Mouse (Mus musculus) liver, adult (tissue): ENCODE data around the gene Cdk14.

Experiments
- GATA4 ChIP-seq: IDR thresholded peaks from 2 replicates; pipeline ENCODE4 v1.6.1; 2014; ENCODE audit warnings: mild to moderate bottlenecking, low read length; ENCODE audit not compliant: insufficient replicate concordance

Cdk14 gene

DNA sequence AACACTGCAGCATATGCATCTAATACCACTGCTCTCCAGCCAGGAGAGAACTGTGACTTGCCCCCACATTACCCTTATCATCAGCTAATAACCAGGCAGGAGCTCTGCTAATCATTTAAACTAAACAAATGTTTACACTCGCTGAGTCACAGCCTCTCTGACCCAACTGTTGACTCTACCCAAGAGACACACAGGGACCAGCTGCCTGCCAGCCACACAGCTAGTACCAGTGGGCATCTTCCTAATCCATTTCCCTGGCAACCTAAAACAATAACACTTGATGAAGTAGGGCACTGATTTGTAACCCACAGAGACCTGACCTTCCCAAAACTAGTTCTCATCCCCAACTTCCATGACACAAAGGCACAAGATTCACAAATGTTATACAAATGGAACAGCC is 119.8 kb downstream of the Cdk14 start:
- TF ChIP-seq GATA4 = no peak

DNA sequence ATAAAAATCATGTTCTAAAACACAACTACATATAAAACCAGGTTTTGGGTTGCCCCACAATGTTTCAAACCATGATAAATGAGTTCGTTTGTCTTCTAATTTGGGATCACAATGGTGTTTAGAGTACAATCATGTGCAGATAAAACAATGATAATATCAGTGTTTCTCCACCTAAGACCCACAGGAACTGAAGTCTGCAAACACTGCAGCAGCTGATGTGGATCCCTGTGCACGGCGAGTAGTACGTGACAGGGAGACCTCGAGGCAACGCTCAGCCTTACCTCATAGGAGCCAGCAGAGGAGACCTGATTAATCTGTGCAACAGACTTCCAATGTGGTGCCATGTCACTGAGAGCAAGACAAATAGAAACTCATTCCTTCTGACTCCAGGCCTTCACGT is 122.9 kb downstream of the Cdk14 start:
- no peak for TF ChIP-seq GATA4

DNA sequence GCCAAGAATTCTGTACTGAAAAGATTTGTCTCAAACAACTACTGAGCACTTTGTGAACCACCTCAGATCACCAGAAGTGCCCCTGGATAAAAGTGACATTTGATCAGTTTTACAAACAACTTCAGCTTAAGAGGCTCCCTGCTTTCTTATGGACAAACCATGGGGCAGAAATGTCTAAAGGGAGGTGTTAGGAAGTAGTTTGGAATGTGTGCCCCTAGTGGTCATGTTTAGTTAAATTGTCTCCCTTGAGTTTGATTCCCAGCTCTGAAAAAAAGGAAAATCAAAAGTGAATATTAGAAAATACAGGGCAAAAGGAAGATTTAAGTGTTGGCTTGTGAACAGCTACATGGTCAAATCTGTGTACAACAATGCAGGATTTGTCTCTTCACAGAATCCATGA is 123.3 kb downstream of the Cdk14 start:
- TF ChIP-seq GATA4 = no peak

DNA sequence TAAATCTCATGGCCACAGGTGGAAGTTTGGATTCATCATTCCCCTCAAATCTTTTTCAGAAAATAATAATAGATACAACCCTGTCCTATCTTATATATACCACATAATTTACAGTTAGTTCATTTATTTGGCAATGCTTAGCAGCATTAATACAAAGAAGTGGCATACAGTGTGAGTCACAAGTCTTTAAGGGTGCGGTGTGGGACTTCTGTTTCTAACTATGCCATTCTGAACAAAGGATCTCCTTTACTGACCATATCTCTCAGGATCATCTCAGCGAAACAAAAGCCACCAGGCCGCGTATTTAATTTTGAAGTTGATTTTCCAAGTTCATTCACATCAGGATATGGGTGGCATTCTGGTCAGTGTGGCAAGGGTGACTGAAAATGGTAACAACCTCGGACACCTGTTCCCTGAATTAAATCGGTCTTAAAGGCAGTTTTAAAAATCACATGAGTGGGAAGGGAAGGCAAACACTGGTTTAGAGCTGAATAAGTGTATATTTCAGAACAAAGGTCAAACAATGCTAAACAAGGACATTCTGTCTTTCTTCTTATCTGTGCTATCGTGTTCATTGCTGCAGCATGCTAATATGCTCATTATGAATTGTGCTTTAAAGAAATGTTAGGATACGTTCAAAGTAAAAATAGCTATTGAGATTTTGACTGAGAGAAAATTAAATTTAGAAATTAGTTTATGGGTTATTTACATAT is 127.1 kb downstream of the Cdk14 start:
- TF ChIP-seq GATA4 = no peak

DNA sequence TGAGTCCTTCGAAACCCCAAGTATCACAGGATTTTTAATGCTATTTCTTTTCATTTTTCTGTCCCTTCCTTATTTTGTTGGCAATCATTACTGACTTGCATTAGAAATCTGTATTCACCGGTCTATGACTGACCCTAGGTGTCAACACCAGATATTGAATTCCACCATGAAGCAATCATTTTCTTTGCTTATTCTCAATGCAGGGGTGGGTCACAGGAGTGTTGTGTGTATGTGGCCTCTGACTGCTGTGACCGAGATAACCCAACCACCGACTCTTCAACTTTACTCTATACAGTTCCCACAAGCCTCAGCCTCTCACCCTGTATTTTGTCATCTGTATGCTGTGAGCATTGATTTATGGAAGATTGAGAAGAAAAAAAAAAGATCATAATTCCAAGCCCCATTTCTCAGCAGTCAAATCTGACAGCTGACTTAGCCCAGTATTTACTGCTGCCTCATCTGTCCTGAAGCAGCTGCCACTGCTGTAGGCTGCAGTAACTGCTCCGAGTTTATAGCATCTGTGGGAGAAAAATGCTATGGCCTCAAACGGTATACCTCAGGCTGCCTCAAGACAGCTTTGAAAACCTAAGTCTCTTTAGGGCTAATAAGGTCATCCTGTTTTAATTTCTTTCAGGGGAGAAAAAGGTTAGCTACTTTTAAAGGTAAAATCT is 128.7 kb downstream of the Cdk14 start:
- no peak for TF ChIP-seq GATA4

DNA sequence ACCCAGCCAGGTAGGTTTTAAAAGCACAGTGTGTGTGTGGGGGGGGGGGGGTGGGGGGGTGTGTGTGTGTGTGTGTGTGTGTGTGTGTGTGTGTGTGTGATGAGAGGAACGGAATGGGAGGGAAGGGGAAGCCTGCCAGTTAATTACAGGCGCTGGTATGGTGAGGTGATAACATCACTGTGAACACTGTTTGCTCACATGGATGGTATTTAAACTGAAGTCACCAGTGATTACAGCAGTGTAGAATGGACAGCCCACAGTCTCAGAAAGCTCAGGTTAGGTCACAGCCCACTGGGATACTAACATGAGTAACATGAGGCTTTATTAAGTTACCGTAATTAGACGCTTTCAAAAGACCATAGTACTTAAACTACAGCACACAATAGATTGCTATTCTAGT is 129.4 kb downstream of the Cdk14 start:
- no peak for TF ChIP-seq GATA4

DNA sequence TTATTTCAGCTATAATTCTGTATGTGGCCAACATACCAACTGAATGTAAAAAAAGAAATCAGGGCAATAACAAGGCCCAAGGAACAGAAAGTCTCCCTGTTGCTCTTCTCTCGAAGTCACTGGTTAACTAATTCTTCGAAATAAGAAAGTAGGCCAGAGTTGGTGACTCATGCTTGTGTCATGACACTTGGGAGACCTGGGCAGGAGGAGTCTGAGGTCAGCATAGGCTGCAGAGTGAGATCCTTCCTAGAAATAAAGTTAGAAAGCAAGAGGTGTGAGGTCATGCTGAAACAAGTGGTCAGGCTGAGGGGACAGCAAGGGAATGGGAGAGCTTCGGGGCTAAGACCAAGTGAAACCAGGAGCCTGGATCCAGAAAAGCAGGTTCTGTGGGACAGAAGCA is 134.2 kb downstream of the Cdk14 start:
- TF ChIP-seq GATA4 = no peak

DNA sequence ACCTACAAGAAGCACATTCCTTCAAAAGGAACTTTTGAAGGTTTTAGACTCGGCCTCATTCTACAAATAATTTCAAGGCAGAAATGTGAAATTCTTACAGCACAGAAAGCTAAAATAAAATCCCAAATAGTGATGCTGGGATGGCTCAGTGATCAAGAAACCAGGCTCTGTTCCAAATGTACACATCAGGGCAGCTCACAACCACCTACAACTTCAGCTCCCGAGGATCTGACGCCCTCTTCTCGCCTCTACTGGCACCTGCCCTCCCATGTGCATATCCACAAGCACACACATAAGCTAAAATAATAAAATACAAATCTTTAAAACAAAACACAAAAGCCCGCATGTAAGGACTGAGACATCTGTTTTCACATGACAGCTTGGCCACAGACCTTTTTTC is 135.6 kb downstream of the Cdk14 start:
- no peak for TF ChIP-seq GATA4

DNA sequence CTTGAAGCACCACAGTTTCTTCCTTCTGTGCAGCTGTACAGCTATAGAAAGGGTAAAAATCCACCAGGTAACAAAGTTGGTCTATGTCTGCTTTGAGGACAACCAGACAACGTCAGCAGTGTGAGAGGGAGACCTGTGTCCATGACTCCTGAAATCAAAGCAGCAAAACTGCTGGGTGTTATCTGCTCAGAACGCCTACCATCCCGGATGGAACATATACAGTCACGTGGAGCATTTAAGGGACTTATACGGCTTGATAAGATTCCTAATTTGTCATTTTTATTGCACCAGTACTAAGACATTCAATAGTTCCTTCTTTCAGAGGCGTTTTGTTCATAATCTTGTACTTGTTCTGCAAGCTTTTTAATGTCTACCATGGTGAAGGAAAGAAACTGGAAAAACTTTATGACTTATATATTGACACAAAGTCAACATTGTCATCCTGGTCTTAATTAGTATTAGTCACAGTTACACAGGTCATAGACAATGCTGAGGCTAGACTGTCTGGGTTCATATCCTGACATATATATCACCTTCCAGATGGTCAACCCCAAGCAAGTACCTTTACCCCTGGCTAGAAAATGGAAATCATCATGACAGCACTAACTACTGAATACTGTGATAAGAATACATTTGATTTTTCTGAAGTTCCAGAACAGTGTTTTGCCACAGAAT is 136.2 kb downstream of the Cdk14 start:
- no peak for TF ChIP-seq GATA4

DNA sequence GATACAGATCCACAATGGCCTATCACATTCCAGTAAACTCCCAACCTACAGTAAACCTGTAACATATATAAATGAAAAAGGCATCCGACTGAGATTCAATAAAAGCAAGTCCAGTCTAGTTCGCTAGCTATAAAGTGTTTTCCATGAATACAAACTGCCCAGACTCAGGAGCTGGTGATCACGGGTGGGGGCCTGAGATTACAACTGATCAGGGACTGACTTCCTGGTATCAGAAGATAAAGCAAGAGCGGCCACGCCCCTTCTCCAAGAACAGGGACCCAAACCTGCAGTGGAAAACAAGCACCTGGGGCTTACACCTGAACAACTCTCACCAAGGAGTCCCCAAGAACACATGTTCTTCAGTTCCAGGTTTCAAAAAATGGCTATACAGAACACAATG is 137.7 kb downstream of the Cdk14 start:
- no peak for TF ChIP-seq GATA4

DNA sequence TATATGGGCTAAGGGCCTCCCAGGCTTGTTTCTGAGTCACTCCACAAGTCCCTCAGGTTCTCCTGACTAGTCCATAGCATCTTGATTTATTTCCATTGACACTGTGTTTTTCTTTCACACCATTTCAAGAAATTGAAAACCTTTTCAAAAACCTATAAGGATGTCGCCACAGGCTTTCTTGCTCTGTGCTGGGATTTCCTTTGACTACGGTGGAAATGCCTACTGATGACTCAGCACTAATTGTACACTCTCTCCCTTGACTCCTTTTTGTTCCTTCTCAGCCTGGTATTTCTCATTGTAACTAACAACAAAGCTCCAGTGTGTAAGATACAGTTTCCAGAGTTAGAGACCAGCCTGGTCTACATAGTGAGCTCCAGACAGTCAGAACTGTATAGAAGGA is 144.8 kb downstream of the Cdk14 start:
- no peak for TF ChIP-seq GATA4

DNA sequence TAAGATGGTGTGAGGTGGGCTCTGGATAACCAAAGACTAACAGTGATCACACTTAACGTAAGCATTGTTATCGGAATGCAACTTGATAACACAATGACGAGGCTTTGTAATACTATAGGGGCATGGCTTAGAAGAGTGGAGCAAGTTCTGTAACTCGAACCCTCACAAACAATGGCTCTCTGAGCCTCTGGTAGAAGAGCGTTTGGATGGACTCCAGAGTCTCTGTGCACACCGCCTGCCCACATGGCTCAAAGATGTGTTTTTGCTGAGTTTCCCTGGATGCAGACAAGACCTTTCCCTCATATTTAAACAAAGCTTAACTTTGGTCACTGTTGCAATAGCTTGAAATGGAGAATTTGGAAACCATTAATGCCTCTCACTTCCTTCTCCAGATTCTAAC is 145.8 kb downstream of the Cdk14 start:
- TF ChIP-seq GATA4 = no peak

DNA sequence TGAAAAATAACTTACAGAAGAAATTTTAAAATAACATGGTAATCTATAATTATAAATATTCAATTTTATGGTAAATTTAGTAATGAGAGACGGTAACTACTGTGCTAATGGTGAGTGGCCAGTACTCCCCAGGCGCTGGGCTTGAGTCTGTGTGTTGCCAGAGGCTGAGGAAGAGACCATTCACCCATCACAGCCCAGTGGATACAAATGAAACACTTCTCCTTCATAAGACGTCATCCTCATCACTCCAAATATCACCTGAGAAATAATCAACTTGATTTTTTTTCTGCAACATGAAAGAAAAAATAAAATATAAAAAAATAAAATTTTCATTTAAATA is 153.4 kb downstream of the Cdk14 start:
- TF ChIP-seq GATA4 = no peak

DNA sequence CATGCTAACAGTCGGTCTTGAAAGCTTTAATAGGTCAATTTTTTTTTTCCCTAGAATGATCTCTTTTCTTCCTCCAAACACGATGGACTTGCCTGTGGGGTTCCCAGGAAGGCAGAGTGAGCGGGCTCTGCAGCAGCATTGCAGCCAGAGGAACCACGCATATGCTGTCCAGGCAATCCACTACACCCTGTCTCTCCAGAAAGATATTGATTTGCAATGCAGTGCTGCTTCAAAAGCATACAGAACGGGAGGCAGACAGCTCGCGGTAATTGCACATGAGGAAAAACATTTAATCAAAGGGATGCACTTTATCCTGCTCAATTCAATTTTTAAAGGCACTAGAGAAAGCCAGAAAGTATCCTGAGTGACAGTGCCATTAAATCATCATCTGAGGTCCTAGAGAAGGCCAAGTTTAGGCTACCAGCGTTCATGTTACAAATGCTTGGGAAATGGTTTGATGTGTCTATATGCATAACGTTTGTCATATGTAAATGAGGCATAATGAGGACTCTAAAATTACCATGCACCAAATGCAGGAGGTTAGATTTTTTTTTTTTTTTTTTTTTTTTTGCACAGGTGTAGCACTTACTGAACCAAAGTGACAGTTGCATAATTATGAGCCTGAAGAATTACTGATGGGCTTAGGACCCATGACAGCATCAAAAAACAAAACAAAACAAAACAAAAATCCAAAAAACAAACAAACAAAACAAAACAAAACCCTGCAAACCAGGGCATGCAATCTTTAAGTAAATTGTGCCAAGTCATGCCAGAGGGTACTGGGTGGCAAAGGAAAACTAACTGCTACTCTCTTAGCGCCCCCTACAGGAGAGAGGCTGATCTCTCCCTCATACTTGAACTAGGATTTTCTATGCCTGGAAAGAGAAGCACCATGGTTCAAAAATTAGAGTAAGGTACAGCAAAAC is 154.0 kb downstream of the Cdk14 start:
- TF ChIP-seq GATA4 = no peak

DNA sequence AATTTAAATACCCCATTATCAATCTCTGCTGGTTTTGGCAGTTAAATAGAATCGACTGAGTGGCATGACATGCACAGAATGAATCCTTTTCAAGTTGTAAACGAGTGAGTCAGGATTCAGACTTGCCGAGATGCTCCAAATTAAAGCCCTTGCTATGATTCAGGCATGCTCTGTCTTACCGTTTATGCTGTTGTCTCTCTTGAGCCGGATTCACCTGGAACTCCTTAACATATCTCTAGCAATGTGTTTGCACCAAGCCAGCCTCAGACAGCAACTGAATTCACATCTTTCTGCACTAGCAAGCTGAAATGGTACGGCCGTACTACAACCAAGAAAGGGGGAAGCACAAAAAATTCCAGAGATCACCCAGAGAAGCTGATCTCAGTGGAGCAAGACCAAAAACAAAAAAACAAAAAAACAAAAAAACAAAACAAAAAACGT is 154.7 kb downstream of the Cdk14 start:
- TF ChIP-seq GATA4 = no peak

DNA sequence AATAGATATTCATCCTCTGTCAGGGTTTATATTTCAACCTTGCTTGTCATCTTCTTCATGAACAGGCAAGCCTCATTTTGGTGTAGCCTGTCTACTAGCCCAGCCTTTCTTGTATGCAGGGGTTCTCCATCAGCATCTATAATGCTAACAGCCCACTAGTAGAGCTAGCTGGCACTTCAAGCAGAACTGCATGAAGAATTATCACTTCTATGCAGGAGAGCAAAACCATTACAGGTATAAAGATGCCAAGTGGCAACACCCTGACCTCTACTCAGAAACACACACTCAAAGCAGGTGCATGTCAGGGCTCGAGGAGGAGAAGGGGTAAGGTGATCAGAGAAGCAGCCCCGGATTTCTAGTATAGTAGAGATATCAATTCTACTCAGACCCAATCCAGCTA is 155.4 kb downstream of the Cdk14 start:
- no peak for TF ChIP-seq GATA4

DNA sequence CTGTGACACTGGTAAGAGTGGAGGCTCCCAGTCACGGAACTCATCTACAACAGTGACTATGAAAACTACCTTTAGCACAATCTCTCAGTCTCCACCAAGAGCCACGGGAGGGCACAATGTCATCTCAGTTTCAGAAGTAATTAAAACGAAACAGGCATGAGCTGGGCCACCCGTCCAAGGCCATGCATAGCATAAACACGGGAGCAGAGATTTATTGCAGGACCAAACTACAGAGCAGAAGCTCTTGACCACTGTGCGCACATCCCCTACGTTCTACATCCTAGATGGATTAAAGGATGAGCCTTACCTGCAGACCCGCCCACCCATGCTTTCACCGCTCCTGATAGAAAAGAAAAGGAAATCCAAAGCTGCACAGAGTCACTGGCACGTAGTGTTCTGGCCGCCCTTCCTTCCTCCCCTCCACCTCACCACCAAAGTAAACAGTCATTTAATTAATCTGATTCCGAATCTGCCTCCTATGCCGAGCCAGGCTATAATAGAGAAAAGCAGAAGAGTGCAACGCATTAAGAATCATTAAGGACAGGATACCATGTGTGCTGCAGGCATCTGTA is 158.3 kb downstream of the Cdk14 start:
- no peak for TF ChIP-seq GATA4
